Mouse (Mus musculus) 3134 (cell line): Measurements from ENCODE around the gene Vmn1r119.
"Not testable (repeated sequence)": the region's sequence is repeated elsewhere in the genome, so short reads cannot be mapped to it uniquely, and the experiment has no call there.

ENCODE experiments used
- DNase-seq: peaks from one replicate; pipeline ENCODE4 v3.0.0-alpha.2; 2011; ENCODE audit warnings: low spot score; ENCODE audit not compliant: insufficient read length; ENCODE audit errors: extremely low read depth

The Vmn1r119 gene

DNA sequence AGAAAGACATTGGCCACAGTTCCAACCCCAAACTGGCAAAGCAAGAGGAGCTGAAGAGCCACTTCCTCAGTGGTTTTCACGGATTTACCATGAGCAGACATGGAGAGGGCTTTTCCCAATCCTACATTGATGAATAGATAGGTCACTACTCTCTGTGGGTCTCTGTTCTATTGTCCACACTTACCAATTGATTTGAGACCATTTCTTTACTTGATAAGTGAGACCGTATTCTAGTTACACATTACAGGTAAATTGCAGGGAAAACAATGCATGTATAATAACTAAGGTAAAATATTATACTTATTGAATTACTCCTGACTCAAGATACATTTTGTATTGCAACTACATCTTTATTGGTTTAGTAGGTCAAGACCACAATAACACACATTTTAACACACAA lies at the start of gene Vmn1r119:
TSS of gene Vmn1r119 (minus strand) at position 101 of the 400 bp plus-strand sequence.
- not testable (repeated sequence) for DNase-seq

DNA sequence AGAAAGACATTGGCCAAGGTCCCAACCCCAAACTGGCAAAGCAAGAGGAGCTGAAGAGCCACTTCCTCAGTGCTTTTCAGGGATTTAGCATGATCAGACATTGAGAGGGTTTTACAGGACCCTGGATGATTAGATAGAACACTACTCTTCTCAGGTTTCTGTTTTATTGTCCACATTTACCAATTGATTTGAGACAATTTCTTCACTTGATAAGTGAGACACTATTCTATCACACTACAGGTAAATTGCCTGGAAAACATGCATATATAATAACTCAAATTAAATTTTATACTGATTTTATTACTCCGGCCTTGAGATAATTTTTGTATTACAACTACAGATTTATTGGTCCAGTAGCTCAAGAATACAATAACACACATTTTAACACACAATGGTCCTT lies 41.4 kb upstream of the Vmn1r119 start, which contains the start of gene Vmn1r120:
TSS of gene Vmn1r120 (minus strand) at position 101 of the 400 bp plus-strand sequence.
- not testable (repeated sequence) for DNase-seq
